Mouse (Mus musculus) neural tube, embryonic 14.5 days (tissue): ENCODE data around the gene Sirt7. TPM values are rescaled to one million over a fixed set of nuclear protein-coding genes. Genes with fewer than 3 reads are reported as not detected.

Source experiments
- ATAC-seq: fragments of 200-750 bp; cut with Nextera tagmentation; 2 replicates; pipeline ENCODE4 v1.8.0; 2017; ENCODE audit warnings: low read depth, mild to moderate bottlenecking, moderate TSS enrichment, moderate library complexity
- H3K27ac ChIP-seq: fragments of 300-500 bp; sonication (generic); 2 replicates; pipeline ENCODE4 v1.5.1; 2014; ENCODE audit warnings: low read depth, mild to moderate bottlenecking, control low read depth, low read length, moderate library complexity, mixed read lengths
- H3K27me3 ChIP-seq: fragments of 300-500 bp; sonication (generic); 2 replicates; pipeline ENCODE4 v1.6.1; 2014; ENCODE audit warnings: low read length; ENCODE audit not compliant: control insufficient read depth, insufficient read depth
- H3K36me3 ChIP-seq: fragments of 300-500 bp; sonication (generic); 2 replicates; pipeline ENCODE4 v1.6.1; 2014; ENCODE audit warnings: low read length, mixed read lengths; ENCODE audit not compliant: control insufficient read depth, insufficient read depth
- H3K4me1 ChIP-seq: fragments of 300-500 bp; sonication (generic); 2 replicates; pipeline ENCODE4 v1.6.1; 2014; ENCODE audit warnings: low read length; ENCODE audit not compliant: control insufficient read depth, insufficient read depth
- H3K4me2 ChIP-seq: fragments of 300-500 bp; sonication (generic); 2 replicates; pipeline ENCODE4 v1.6.1; 2014; ENCODE audit warnings: mild to moderate bottlenecking, low read depth, low read length, control low read depth
- H3K4me3 ChIP-seq: fragments of 300-500 bp; sonication (generic); 2 replicates; pipeline ENCODE4 v1.5.1; 2014; ENCODE audit warnings: low read depth, low read length, control low read depth, mixed read lengths
- H3K9ac ChIP-seq: fragments of 300-500 bp; sonication (generic); replicated peaks from 2 replicates; pipeline ENCODE4 v1.6.1; 2014; ENCODE audit warnings: low read depth, mild to moderate bottlenecking, control low read depth, low read length, mixed read lengths
- H3K9me3 ChIP-seq: fragments of 300-500 bp; sonication (generic); 2 replicates; pipeline ENCODE4 v1.6.1; 2016; ENCODE audit warnings: low read length; ENCODE audit not compliant: control insufficient read depth
- WGBS: fragments of 180-500 bp; shearing (Covaris S2); extraction: QIAGEN DNeasy Blood & Tissue Kit; methylation state at CpG from one replicate; pipeline ENCODE4 v1.1.7; 2014; 5-methylcytosine and 5-hydroxymethylcytosine counted together
- microRNA-seq: library from miRNA; unstranded; fragments of <30 nt; microRNA quantifications from one replicate; pipeline ENCODE4, GENCODE M21; 2016
- polyA plus RNA-seq: library from polyadenylated mRNA; unstranded; fragments of >200 nt; fragmentation: Nextera tagmentation; extraction: Ambion mirVana; gene quantifications from 2 replicates; pipeline ENCODE4 v1.2.1, GENCODE M21; 2014

The Sirt7 gene
- polyA plus RNA-seq, 1 experiment from 2014 or later, result 42.8 TPM

- no peak for ATAC-seq
Measured at GRCm38 (mm10) chr11:120571754-120572416, 53.2 kb downstream of the Sirt7 start.

GRCm38 (mm10) chr11:120571122-120571521 lies 53.9 kb downstream of the Sirt7 start:
- Histone ChIP-seq H3K4me3 (no peak overlapping the region; the same call in 1 of the 2 replicates), H3K36me3 (peaks cover 37% of the 10 kb centered on the region)
- 89% methylated on average over 3 of the region's 3 CpGs for WGBS

More at GRCm38 (mm10) chr11:120571754-120572416, 53.2 kb downstream of the Sirt7 start:
- Histone ChIP-seq H3K4me1 (peaks cover 16% of the 10 kb centered on the region), H3K9ac (peak overlapping the region; percentile 72), H3K27me3 (no peaks in the 10 kb centered on the region), H3K27ac (peak overlapping the region; percentile 56), H3K36me3 (peaks cover 30% of the 10 kb centered on the region), H3K4me2 (peak overlapping the region; percentile 95), H3K4me3 (peak overlapping the region; percentile 68), H3K9me3 (no peaks in the 10 kb centered on the region)
- WGBS, result 15% methylated on average over 11 of the region's 11 CpGs

More at GRCm38 (mm10) chr11:120571122-120571521, 53.9 kb downstream of the Sirt7 start:
- Histone ChIP-seq H3K9ac (no peak overlapping the region; the same call in 1 of the 2 replicates), H3K4me2 (peak overlapping the region; percentile 95; the same call in 1 of the 2 replicates), H3K27ac (no peak overlapping the region), H3K27me3 (no peaks in the 10 kb centered on the region), H3K9me3 (no peaks in the 10 kb centered on the region), H3K4me1 (peaks cover 16% of the 10 kb centered on the region)
- ATAC-seq, result no peak

Small RNA genes lying within 50 kb of the gene (microRNA-seq; reads per million reads assigned to microRNA genes)
- 0.85 reads per million for gene Mir6936

Other genes with a start within 250 kb of the Sirt7 start
- 74.8 and 86.8 TPM in 2 replicates for gene Faap100, start 246.5 kb downstream of the Sirt7 start, polyA plus RNA-seq
- gene Nploc4, start 187.5 kb downstream of the Sirt7 start, polyA plus RNA-seq, result 31.1 and 39.8 TPM in 2 replicates
- gene Tspan10, start 182.6 kb downstream of the Sirt7 start, polyA plus RNA-seq, result not detected in 2 replicates
- gene Pde6g, start 171.7 kb downstream of the Sirt7 start, polyA plus RNA-seq, result 0.31 and 0.59 TPM in 2 replicates
- gene Oxld1, start 167.2 kb downstream of the Sirt7 start, polyA plus RNA-seq, result 12.0 and 12.9 TPM in 2 replicates
- gene Ccdc137, start 167.1 kb downstream of the Sirt7 start, polyA plus RNA-seq, result 21.6 and 28.4 TPM in 2 replicates
- 65.5 and 68.1 TPM in 2 replicates for gene Arl16, start 157.6 kb downstream of the Sirt7 start, polyA plus RNA-seq
- gene Mrpl12, start 140.6 kb downstream of the Sirt7 start, polyA plus RNA-seq, result 131 and 135 TPM in 2 replicates
- gene Slc25a10, start 133.4 kb downstream of the Sirt7 start, polyA plus RNA-seq, result 24.7 and 30.0 TPM in 2 replicates
- 0.19 and 0.22 TPM in 2 replicates for gene Gcgr, start 94.5 kb downstream of the Sirt7 start, polyA plus RNA-seq
- gene Mcrip1, start 75.5 kb downstream of the Sirt7 start, polyA plus RNA-seq, result 248 and 267 TPM in 2 replicates
- gene Ppp1r27, start 74.1 kb downstream of the Sirt7 start, polyA plus RNA-seq, result not detected in 2 replicates
- 248 and 330 TPM in 2 replicates for gene P4hb, start 52.0 kb downstream of the Sirt7 start, polyA plus RNA-seq
- gene Arhgdia, start 43.6 kb downstream of the Sirt7 start, polyA plus RNA-seq, result 419 and 479 TPM in 2 replicates
- gene Alyref, start 26.9 kb downstream of the Sirt7 start, polyA plus RNA-seq, result 191 and 222 TPM in 2 replicates
- 209 and 236 TPM in 2 replicates for gene Anapc11, start 26.8 kb downstream of the Sirt7 start, polyA plus RNA-seq
- gene Npb, start 16.8 kb downstream of the Sirt7 start, polyA plus RNA-seq, result 1.3 TPM in 1 of 2 replicates, not detected in the other
- 170 and 187 TPM in 2 replicates for gene Pcyt2, start 7.3 kb downstream of the Sirt7 start, polyA plus RNA-seq
- 30.5 and 36.8 TPM in 2 replicates for gene Mafg, start 8.4 kb upstream of the Sirt7 start, polyA plus RNA-seq
- gene Pycr1, start 18.5 kb upstream of the Sirt7 start, polyA plus RNA-seq, result 15.3 and 24.9 TPM in 2 replicates
- gene Myadml2, start 22.9 kb upstream of the Sirt7 start, polyA plus RNA-seq, result 2.3 and 2.5 TPM in 2 replicates
- 1.3 and 6.2 TPM in 2 replicates for gene Notum, start 35.9 kb upstream of the Sirt7 start, polyA plus RNA-seq
- gene Aspscr1, start 47.7 kb upstream of the Sirt7 start, polyA plus RNA-seq, result 137 and 141 TPM in 2 replicates
- 87.6 and 95.8 TPM in 2 replicates for gene Cenpx, start 88.5 kb upstream of the Sirt7 start, polyA plus RNA-seq
- 53.9 and 59.4 TPM in 2 replicates for gene Lrrc45, start 88.7 kb upstream of the Sirt7 start, polyA plus RNA-seq
- gene Rac3, start 96.2 kb upstream of the Sirt7 start, polyA plus RNA-seq, result 70.7 and 135 TPM in 2 replicates
- 10.2 and 10.5 TPM in 2 replicates for gene Dcxr, start 102.0 kb upstream of the Sirt7 start, polyA plus RNA-seq
- 0.39 and 0.81 TPM in 2 replicates for gene Cbr2, start 106.9 kb upstream of the Sirt7 start, polyA plus RNA-seq
- gene Hmga1b, start 137.6 kb upstream of the Sirt7 start, polyA plus RNA-seq, result 0.52 and 2.1 TPM in 2 replicates
- gene Rfng, start 159.0 kb upstream of the Sirt7 start, polyA plus RNA-seq, result 89.6 and 91.1 TPM in 2 replicates
- gene Gps1, start 159.0 kb upstream of the Sirt7 start, polyA plus RNA-seq, result 302 and 312 TPM in 2 replicates
- gene Dus1l, start 171.2 kb upstream of the Sirt7 start, polyA plus RNA-seq, result 44.8 and 47.8 TPM in 2 replicates
- gene Fasn, start 199.3 kb upstream of the Sirt7 start, polyA plus RNA-seq, result 107 and 117 TPM in 2 replicates